Mouse (Mus musculus): Measurements from ENCODE around the gene Paqr8. TPM values are rescaled to one million over a fixed set of nuclear protein-coding genes. Genes with fewer than 3 reads are reported as not detected.

Gene Paqr8
- polyA plus RNA-seq, 1 experiment from 2014 or later: 9.3 TPM

DNA sequence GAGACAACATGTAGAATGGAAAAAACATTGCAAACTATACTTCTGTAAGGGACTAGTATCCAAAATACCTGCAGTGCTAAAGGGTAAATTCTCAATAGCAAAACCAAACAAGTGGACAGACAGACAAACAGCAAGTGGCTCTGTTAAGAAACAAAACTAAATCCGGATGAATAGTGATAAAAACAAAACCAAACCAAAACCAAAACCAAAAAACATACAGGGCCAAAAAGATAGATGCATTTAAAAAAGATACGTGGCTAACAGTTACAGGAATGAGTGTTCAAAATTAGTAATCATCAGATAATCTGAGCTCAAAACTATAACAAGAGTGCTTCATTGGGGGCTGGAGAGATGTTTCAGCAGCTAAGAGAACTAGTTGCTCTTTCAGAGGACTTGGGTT, 79.2 kb downstream of the Paqr8 start:
- no peaks in the 10 kb centered on the region for H3K36me3 ChIP-seq (ENCODE audit: control insufficient read depth, insufficient read depth, low read length)

DNA sequence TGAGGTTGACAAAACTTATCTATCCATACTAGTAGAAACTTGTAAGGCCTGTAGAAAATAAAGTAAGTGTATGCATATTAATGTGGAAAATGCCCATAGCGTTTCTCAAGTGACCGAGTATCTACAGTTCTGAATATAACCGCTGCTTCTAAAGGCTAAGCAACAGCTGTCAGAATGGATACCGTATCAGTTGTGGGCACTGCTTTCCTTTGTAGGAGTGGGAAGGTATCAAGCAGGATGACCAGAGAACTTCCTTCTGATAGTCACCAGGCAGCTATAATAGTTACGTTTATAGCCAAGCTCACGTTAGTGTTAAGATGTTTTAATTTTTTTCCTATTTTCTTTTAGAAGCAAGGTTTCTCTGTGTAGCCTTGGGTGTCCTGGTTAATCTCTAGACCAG, 83.0 kb downstream of the Paqr8 start:
- no peak for ATAC-seq (replicated peaks; ENCODE audit: low FRiP score)
- no peak overlapping the region for H3K4me2 ChIP-seq (ENCODE audit: low read depth, low read length, severe bottlenecking)
- 98% methylated on average over 6 of the region's 6 CpGs for WGBS

More for the DNA sequence above, 79.2 kb downstream of the Paqr8 start:
- WGBS: 84% methylated on average over 2 of the region's 2 CpGs
- Histone ChIP-seq H3K4me1 (replicated peaks; ENCODE audit: control insufficient read depth, insufficient read depth, low read length) (no peaks in the 10 kb centered on the region), H3K4me2 (ENCODE audit: low read depth, low read length, severe bottlenecking) (no peak overlapping the region), H3K9ac (ENCODE audit: low read length) (no peak overlapping the region), H3K4me3 (ENCODE audit: low read depth, low read length) (no peak overlapping the region), H3K27me3 (ENCODE audit: control insufficient read depth, insufficient read depth, low read length) (no peaks in the 10 kb centered on the region), H3K9me3 (ENCODE audit: control insufficient read depth, low read length) (no peaks in the 10 kb centered on the region), H3K27ac (ENCODE audit: low read depth, low read length) (no peak overlapping the region)
- ATAC-seq (replicated peaks; ENCODE audit: low FRiP score) (no peak), DNase-seq (ENCODE audit: low spot score) (no peak)

DNA sequence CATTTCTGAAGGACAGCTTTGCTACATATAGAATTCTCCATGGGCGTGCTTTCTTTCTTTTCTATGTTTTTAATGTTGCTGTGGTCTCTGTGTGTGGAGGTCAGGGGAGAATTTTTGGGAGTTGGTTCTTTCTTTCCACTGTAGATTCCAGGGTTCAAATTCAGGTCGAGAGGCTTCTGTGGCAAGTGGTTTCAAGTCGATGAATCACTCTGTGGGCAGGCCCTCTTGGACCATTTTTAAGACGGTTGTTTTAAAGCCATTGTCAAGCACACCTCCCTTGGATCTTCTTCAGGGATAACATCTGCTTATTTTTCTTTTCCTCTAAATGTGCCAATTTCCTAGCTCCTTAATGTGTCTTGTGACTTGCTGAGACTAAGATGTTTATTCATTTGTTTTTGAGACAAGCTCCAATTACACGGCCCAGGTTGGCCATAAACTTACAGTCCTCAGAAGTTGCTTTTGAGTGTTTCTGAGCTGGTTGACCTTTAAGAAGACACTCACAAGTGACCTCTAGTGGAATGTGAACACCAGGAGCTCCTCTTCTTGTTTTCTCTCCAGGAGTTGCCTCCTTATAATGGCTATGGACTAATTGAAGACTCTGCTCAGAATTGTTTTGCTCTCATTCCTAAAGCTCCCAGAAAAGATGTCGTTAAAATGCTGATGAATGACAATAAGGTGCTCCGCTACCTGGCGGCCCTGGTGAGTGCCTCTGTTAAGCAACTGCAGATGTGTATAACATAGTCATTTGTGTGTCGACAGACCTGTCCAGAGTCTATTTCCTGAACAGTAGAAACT, 84.1 kb downstream of the Paqr8 start:
- H3K27me3 ChIP-seq (ENCODE audit: control insufficient read depth, insufficient read depth, low read length): no peaks in the 10 kb centered on the region
- H3K27ac ChIP-seq (ENCODE audit: low read depth, low read length): no peak overlapping the region
- H3K36me3 ChIP-seq (ENCODE audit: control insufficient read depth, insufficient read depth, low read length): no peaks in the 10 kb centered on the region
- no peak overlapping the region for H3K9ac ChIP-seq (ENCODE audit: low read length)
- no peaks in the 10 kb centered on the region for H3K4me1 ChIP-seq (replicated peaks; ENCODE audit: control insufficient read depth, insufficient read depth, low read length)
- no peak overlapping the region for H3K4me3 ChIP-seq (ENCODE audit: low read depth, low read length)
- DNase-seq (ENCODE audit: low spot score) (no peak), ATAC-seq (replicated peaks; ENCODE audit: low FRiP score) (no peak)
- H3K4me2 ChIP-seq (ENCODE audit: low read depth, low read length, severe bottlenecking): no peak overlapping the region
- WGBS: 76% methylated on average over 9 of the region's 9 CpGs
- no peaks in the 10 kb centered on the region for H3K9me3 ChIP-seq (ENCODE audit: control insufficient read depth, low read length)

More for the DNA sequence above, 83.0 kb downstream of the Paqr8 start:
- no peak for DNase-seq (ENCODE audit: low spot score)
- Histone ChIP-seq H3K4me1 (replicated peaks; ENCODE audit: control insufficient read depth, insufficient read depth, low read length) (no peaks in the 10 kb centered on the region), H3K9me3 (ENCODE audit: control insufficient read depth, low read length) (no peaks in the 10 kb centered on the region), H3K27me3 (ENCODE audit: control insufficient read depth, insufficient read depth, low read length) (no peaks in the 10 kb centered on the region), H3K36me3 (ENCODE audit: control insufficient read depth, insufficient read depth, low read length) (no peaks in the 10 kb centered on the region), H3K4me3 (ENCODE audit: low read depth, low read length) (no peak overlapping the region), H3K9ac (ENCODE audit: low read length) (no peak overlapping the region), H3K27ac (ENCODE audit: low read depth, low read length) (no peak overlapping the region)

DNA sequence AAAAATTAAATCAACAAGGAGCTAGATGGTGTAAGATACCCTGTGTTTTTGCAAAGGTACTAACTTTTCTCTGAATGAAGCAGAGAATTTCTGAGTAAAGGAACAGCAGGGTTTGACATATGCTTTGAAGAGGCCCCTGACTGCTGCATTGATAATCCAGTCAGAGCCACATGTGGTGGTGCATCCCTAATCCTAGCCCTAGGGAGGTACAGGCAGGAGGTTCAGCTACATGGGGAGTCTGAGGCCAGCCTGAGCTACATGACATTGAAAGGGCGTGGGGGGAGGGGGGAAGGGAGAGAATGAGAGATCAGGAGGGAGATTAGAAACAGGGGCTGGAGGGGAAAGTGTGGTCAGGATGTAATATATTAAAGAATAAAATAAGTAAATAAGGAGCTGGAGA, 90.1 kb downstream of the Paqr8 start:
- Histone ChIP-seq H3K9me3 (ENCODE audit: control insufficient read depth, low read length) (no peaks in the 10 kb centered on the region), H3K27ac (ENCODE audit: low read depth, low read length) (no peak overlapping the region), H3K36me3 (ENCODE audit: control insufficient read depth, insufficient read depth, low read length) (no peaks in the 10 kb centered on the region), H3K9ac (ENCODE audit: low read length) (no peak overlapping the region), H3K4me1 (replicated peaks; ENCODE audit: control insufficient read depth, insufficient read depth, low read length) (no peaks in the 10 kb centered on the region), H3K4me3 (ENCODE audit: low read depth, low read length) (no peak overlapping the region), H3K27me3 (ENCODE audit: control insufficient read depth, insufficient read depth, low read length) (no peaks in the 10 kb centered on the region), H3K4me2 (ENCODE audit: low read depth, low read length, severe bottlenecking) (no peak overlapping the region)
- no peak for ATAC-seq (replicated peaks; ENCODE audit: low FRiP score)
- 45% methylated on average over 1 of the region's 1 CpGs for WGBS
- no peak for DNase-seq (ENCODE audit: low spot score)

DNA sequence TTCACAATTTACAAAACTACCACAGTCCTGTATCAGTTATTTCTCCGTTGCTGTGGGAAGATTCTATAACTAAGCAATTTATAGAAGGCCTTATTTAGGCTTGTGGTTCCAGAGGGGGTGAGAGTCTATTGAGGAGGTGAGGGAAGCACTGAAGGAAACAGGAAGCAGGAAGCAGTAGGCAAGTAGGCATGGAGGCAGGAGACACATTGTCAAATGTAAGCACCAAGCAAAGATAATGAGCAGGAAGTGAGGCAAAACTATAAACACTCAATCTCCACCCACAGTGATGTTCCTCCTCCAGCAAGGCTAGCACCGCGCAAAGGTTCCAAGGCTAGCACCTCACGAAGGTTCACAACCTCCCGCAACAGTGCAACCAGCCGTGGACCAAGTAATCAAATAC, 91.4 kb downstream of the Paqr8 start:
- no peak overlapping the region for H3K4me2 ChIP-seq (ENCODE audit: low read depth, low read length, severe bottlenecking)
- H3K9ac ChIP-seq (ENCODE audit: low read length): no peak overlapping the region
- ATAC-seq (replicated peaks; ENCODE audit: low FRiP score): no peak
- H3K36me3 ChIP-seq (ENCODE audit: control insufficient read depth, insufficient read depth, low read length): no peaks in the 10 kb centered on the region
- no peaks in the 10 kb centered on the region for H3K9me3 ChIP-seq (ENCODE audit: control insufficient read depth, low read length)
- 93% methylated on average over 6 of the region's 6 CpGs for WGBS
- no peak overlapping the region for H3K27ac ChIP-seq (ENCODE audit: low read depth, low read length)
- H3K27me3 ChIP-seq (ENCODE audit: control insufficient read depth, insufficient read depth, low read length): no peaks in the 10 kb centered on the region
- no peak overlapping the region for H3K4me3 ChIP-seq (ENCODE audit: low read depth, low read length)
- H3K4me1 ChIP-seq (replicated peaks; ENCODE audit: control insufficient read depth, insufficient read depth, low read length): no peaks in the 10 kb centered on the region
- no peak for DNase-seq (ENCODE audit: low spot score)

DNA sequence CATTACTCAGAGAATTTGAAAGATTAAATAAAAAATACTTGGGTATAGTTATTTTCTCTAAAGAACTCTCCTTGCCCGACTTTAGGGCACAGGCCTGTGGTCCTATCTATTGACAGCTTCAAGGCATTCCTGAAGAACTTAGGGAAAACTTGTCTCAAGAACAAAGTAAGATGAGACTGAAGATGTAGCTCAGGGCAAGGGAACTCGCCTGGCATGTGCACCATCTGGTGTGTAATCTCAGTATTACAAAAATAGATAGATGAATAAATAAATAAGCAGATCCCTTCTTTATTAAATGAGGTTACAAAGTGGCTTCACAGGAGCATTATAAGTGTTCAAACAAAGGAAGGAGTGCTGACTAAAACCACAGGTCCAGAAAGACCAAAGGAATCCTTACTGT, 93.7 kb downstream of the Paqr8 start:
- WGBS: 73% methylated on average over 2 of the region's 2 CpGs
- Histone ChIP-seq H3K9ac (ENCODE audit: low read length) (no peak overlapping the region), H3K4me3 (ENCODE audit: low read depth, low read length) (no peak overlapping the region), H3K4me2 (ENCODE audit: low read depth, low read length, severe bottlenecking) (no peak overlapping the region), H3K27ac (ENCODE audit: low read depth, low read length) (no peak overlapping the region), H3K27me3 (ENCODE audit: control insufficient read depth, insufficient read depth, low read length) (no peaks in the 10 kb centered on the region), H3K4me1 (replicated peaks; ENCODE audit: control insufficient read depth, insufficient read depth, low read length) (no peaks in the 10 kb centered on the region), H3K9me3 (ENCODE audit: control insufficient read depth, low read length) (no peaks in the 10 kb centered on the region), H3K36me3 (ENCODE audit: control insufficient read depth, insufficient read depth, low read length) (no peaks in the 10 kb centered on the region)
- DNase-seq (ENCODE audit: low spot score): no peak
- ATAC-seq (replicated peaks; ENCODE audit: low FRiP score): no peak

DNA sequence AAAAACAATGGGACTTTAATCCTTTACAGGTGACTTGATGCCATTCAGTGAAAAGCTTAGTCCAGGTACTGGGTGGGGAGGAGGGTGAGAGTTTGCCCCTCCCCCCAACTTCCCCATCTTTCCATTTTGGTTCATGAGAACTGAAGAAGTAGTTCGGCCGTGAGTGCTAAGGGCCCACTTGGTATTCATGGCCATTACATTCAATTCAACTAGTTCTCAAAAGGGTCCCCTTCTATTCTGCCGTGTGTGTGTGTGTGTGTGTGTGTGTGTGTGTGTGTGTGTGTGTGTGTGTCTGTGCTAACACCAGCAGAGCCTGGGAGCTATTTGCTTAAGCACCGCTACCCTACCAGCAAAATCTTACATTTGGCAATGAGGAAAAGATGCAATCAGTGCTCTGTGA, 94.2 kb downstream of the Paqr8 start:
- Histone ChIP-seq H3K27me3 (ENCODE audit: control insufficient read depth, insufficient read depth, low read length) (no peaks in the 10 kb centered on the region), H3K27ac (ENCODE audit: low read depth, low read length) (no peak overlapping the region), H3K36me3 (ENCODE audit: control insufficient read depth, insufficient read depth, low read length) (no peaks in the 10 kb centered on the region), H3K9me3 (ENCODE audit: control insufficient read depth, low read length) (no peaks in the 10 kb centered on the region), H3K4me3 (ENCODE audit: low read depth, low read length) (no peak overlapping the region), H3K4me1 (replicated peaks; ENCODE audit: control insufficient read depth, insufficient read depth, low read length) (no peaks in the 10 kb centered on the region), H3K4me2 (ENCODE audit: low read depth, low read length, severe bottlenecking) (no peak overlapping the region), H3K9ac (ENCODE audit: low read length) (no peak overlapping the region)
- WGBS: 56% methylated on average over 4 of the region's 4 CpGs
- no peak for DNase-seq (ENCODE audit: low spot score)
- ATAC-seq (replicated peaks; ENCODE audit: low FRiP score): peak; percentile 60; the same call in 1 of the 2 replicates

DNA sequence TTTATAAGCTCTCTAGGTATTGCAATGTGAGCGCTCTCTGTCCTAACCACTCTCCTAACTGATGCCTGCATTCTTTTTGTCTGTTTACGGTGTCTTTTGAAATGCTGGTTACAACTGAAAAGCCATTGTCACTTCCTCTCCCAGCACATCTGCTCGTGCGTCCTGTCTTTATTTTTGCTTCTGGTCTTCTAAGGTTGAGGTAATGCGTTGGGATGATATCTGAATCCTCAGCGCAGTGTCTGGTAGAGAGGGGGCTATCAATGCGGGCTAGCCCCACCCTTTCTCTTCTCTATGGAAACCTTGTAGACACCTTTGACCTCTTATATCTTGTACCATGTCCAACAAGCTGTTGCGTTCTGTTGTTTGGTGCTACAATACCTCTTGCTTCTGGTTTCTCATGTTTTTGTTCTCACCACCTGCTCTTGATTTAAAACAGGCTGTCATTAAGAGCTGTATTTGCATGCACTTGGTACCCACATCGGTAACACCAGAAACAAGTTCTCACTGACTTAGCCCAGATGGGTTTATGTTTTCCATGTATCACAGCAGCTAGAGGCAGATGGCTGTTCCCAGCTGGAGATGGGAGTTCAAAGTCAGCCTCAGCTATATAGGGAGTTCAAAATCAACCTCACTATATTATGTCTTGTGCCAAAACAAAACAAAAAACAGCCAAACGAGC, 96.1 kb downstream of the Paqr8 start:
- no peaks in the 10 kb centered on the region for H3K27me3 ChIP-seq (ENCODE audit: control insufficient read depth, insufficient read depth, low read length)
- no peaks in the 10 kb centered on the region for H3K9me3 ChIP-seq (ENCODE audit: control insufficient read depth, low read length)
- no peak for DNase-seq (ENCODE audit: low spot score)
- no peaks in the 10 kb centered on the region for H3K4me1 ChIP-seq (replicated peaks; ENCODE audit: control insufficient read depth, insufficient read depth, low read length)
- ATAC-seq (replicated peaks; ENCODE audit: low FRiP score): no peak; the same call in 1 of the 2 replicates
- no peak overlapping the region for H3K4me2 ChIP-seq (ENCODE audit: low read depth, low read length, severe bottlenecking)
- no peak overlapping the region for H3K27ac ChIP-seq (ENCODE audit: low read depth, low read length)
- no peak overlapping the region for H3K4me3 ChIP-seq (ENCODE audit: low read depth, low read length)
- no peaks in the 10 kb centered on the region for H3K36me3 ChIP-seq (ENCODE audit: control insufficient read depth, insufficient read depth, low read length)
- WGBS: 79% methylated on average over 10 of the region's 10 CpGs
- H3K9ac ChIP-seq (ENCODE audit: low read length): no peak overlapping the region
